Mouse (Mus musculus) limb, embryonic 14.5 days (tissue): ENCODE results near the gene Ly6g6d. TPM values are rescaled to one million over a fixed set of nuclear protein-coding genes. Genes with fewer than 3 reads are reported as not detected.

ENCODE experiments used
- ATAC-seq: fragments of 200-750 bp; cut with Nextera tagmentation; 2 replicates; pipeline ENCODE4 v1.8.0; 2017; ENCODE audit warnings: low read depth, moderate number of reproducible peaks, moderate TSS enrichment; ENCODE audit not compliant: low FRiP score
- DNase-seq: peaks from one replicate; pipeline ENCODE4 v3.0.0-alpha.2; 2015; ENCODE audit warnings: low spot score
- H3K27ac ChIP-seq: fragments of 300-500 bp; sonication (generic); replicated peaks from 2 replicates; pipeline ENCODE4 v1.5.1; 2014; ENCODE audit warnings: low read depth, mild to moderate bottlenecking, low read length, moderate library complexity, mixed read lengths
- H3K27me3 ChIP-seq: fragments of 300-500 bp; sonication (generic); 2 replicates; pipeline ENCODE4 v1.6.1; 2014; ENCODE audit warnings: low read length, mixed read lengths; ENCODE audit not compliant: control insufficient read depth, insufficient read depth
- H3K36me3 ChIP-seq: fragments of 300-500 bp; sonication (generic); 2 replicates; pipeline ENCODE4 v1.6.1; 2014; ENCODE audit warnings: mild to moderate bottlenecking, low read length, moderate library complexity, mixed read lengths; ENCODE audit not compliant: control insufficient read depth, insufficient read depth
- H3K4me1 ChIP-seq: fragments of 300-500 bp; sonication (generic); 2 replicates; pipeline ENCODE4 v1.6.1; 2014; ENCODE audit warnings: antibody characterized with exemption, low read length, mixed read lengths; ENCODE audit not compliant: control insufficient read depth, insufficient read depth
- H3K4me2 ChIP-seq: fragments of 300-500 bp; sonication (generic); replicated peaks from 2 replicates; pipeline ENCODE4 v1.6.1; 2014; ENCODE audit warnings: low read depth, mild to moderate bottlenecking, low read length, moderate library complexity; ENCODE audit not compliant: severe bottlenecking
- H3K4me3 ChIP-seq: fragments of 300-500 bp; sonication (generic); replicated peaks from 2 replicates; pipeline ENCODE4 v1.5.1; 2014; ENCODE audit warnings: low read length
- H3K9ac ChIP-seq: fragments of 300-500 bp; sonication (generic); 2 replicates; pipeline ENCODE4 v1.6.1; 2014; ENCODE audit warnings: mild to moderate bottlenecking, low read depth, low read length, moderate library complexity; ENCODE audit not compliant: severe bottlenecking
- H3K9me3 ChIP-seq: fragments of 300-500 bp; sonication (generic); 2 replicates; pipeline ENCODE4 v1.6.1; 2016; ENCODE audit warnings: low read length; ENCODE audit not compliant: control insufficient read depth
- POLR2A ChIP-seq: fragments of 200-500 bp; IDR thresholded peaks from 2 replicates; pipeline ENCODE4 v1.8.0; 2012; ENCODE audit warnings: inconsistent platforms, mild to moderate bottlenecking, moderate library complexity, borderline replicate concordance; ENCODE audit not compliant: insufficient read depth, insufficient read length; ENCODE audit errors: extremely low read depth
- WGBS: fragments of 180-500 bp; shearing (Covaris S2); extraction: QIAGEN DNeasy Blood & Tissue Kit; methylation state at CpG from one replicate; pipeline ENCODE4 v1.1.7; 2014; 5-methylcytosine and 5-hydroxymethylcytosine counted together
- polyA plus RNA-seq, 2 experiments: library from polyadenylated mRNA; depleted of rRNA in 1 of 2; stranded (reverse) in 1 of 2; unstranded in 1 of 2; fragments of >200 nt; fragmentation: Nextera tagmentation in 1 of 2; extraction: Ambion mirVana in 1 of 2; gene quantifications; 2 replicates each; pipeline versions ENCODE4 v1.2.1 to v1.2.3; 2012 to 2014

Ly6g6d gene
- polyA plus RNA-seq, 2 experiments, result 2.0 to 2.3 TPM

DNA sequence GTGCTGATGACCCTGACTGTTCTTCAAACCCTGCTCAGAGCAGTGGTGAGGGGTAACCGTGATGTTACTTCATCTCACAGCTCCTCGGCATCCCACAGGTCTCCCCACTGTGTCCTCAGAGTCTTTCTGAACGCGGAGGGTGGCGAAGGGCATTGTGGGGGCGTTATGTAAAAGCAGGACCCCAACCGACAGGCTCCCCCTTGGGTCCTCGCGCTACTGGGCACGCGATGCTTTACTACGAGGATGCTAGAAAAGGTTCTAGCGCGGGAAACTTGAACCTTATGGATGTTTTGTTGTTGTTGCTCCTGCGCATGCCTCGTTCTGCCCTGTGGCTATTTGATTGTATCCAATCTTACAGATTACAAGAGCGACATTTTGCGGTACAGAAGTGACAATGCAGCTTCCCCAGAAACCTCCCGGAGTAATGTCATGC lies 44.0 kb upstream of the Ly6g6d start, which contains the start of gene Csnk2b:
TSS of gene Csnk2b (minus strand) at position 183 of the 433 bp plus-strand sequence.
- Histone ChIP-seq H3K4me1 (peaks cover 18% of the 10 kb centered on the region), H3K4me3 (peak within 1 kb of the TSS; percentile 98), H3K4me2 (peak within 1 kb of the TSS; percentile 74), H3K27me3 (no peaks in the 10 kb centered on the region), H3K27ac (peak within 1 kb of the TSS; percentile 84), H3K36me3 (peaks cover 36% of the 10 kb centered on the region), H3K9ac (peak within 1 kb of the TSS; percentile 90), H3K9me3 (no peaks in the 10 kb centered on the region)
- peak; percentile 72 for DNase-seq
- no peak for TF ChIP-seq POLR2A
- ATAC-seq, result no peak
- WGBS, result under 1% methylated on average over 19 of the region's 19 CpGs

GRCm38 (mm10) chr17:35121143-35121799 lies 43.4 kb upstream of the Ly6g6d start, which contains the start of gene Gpank1:
TSS of gene Gpank1 (plus strand) at chr17:35121455.
- Histone ChIP-seq H3K4me3 (peak within 1 kb of the TSS; percentile 98), H3K9me3 (no peaks in the 10 kb centered on the region), H3K9ac (peak within 1 kb of the TSS; percentile 90), H3K4me1 (peaks cover 12% of the 10 kb centered on the region), H3K36me3 (peaks cover 41% of the 10 kb centered on the region), H3K4me2 (peak within 1 kb of the TSS; percentile 74), H3K27ac (peak within 1 kb of the TSS; percentile 84), H3K27me3 (no peaks in the 10 kb centered on the region)
- peak; percentile 100 for DNase-seq
- WGBS, result under 1% methylated on average over 49 of the region's 50 CpGs
- TF ChIP-seq POLR2A, result peak; percentile 68; the same call in 1 of the 2 replicates
- peak; percentile 96 for ATAC-seq

DNA sequence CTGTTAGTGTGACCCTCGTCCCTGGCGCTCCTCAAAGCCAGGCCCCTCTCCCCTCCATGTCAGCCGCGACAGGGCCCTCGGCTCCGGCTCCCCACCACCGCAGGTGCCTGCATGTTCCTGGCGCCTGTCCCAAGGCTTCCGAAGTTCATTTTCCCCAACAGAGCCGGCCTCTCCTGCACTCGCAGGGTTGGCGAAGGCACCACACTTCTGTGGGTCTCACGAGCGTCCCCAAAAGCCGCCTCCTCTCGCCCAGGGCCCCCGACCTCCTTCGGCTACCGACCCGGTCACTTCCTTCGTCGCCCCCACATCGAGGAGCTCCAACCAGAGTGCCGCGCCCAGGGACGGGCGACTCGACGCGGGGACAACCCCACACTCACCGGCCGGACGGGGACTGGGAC lies 42.9 kb upstream of the Ly6g6d start:
- Histone ChIP-seq H3K9me3 (no peaks in the 10 kb centered on the region), H3K4me2 (peak overlapping the region; percentile 74), H3K9ac (peak overlapping the region; percentile 90), H3K36me3 (peaks cover 46% of the 10 kb centered on the region), H3K27ac (peak overlapping the region; percentile 71), H3K4me1 (peaks cover 12% of the 10 kb centered on the region), H3K27me3 (no peaks in the 10 kb centered on the region), H3K4me3 (peak overlapping the region; percentile 98)
- DNase-seq (no peak), ATAC-seq (no peak)
- WGBS, result 0% methylated on average over 33 of the region's 33 CpGs
- no peak for TF ChIP-seq POLR2A

DNA sequence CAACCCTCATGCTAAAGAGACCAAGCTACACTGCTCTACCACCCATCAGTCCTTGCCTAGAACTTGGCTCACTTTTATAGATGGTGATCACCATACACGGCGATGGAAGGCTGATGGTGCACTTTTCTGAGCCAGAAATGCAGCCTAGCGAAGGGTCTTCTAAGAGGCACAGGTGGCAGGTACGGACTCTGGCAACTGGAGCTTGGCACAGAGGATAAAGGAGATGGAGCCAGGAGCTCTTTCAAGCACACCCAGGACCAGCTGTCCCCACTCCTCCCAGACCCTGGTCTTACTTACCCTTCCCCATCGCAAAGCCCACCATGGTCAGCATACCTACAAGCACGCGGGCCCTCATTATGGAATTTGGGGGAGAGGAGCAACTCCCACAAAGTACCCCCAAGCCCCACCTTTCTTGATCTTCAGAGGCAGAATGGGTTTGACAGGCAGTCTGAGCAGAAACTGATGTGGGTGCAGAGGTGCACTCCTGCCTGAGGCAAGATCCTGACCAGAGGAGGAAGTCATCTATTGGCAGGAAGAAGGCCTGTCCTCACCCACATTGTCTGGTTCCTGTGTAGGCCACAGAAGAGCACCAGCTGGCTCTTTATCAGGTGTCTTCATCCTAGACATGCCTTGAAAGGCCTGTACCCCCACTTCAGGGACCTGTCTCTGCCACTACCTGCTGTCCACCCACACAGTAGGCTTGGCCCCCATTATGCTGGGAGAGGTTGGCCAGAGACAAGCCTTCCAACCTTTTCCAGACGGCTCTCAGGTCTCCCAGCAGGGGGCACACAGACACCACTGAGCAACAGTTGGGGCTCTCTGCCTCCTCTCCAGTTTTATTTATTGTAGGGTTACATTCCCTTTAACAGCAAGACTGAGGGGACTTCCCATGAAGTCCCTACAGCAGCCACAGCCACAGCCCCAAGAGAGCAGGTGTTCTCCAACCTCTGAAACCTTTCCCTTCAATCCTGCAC lies 37.5 kb upstream of the Ly6g6d start, which contains the start of gene Ly6g5b:
TSS of gene Ly6g5b (minus strand) at position 383 of the 974 bp plus-strand sequence.
- H3K27me3 ChIP-seq, result no peaks in the 10 kb centered on the region
- H3K27ac ChIP-seq, result no peak within 1 kb of the TSS
- no peaks in the 10 kb centered on the region for H3K9me3 ChIP-seq
- H3K4me1 ChIP-seq, result peaks cover 7% of the 10 kb centered on the region
- no peak within 1 kb of the TSS for H3K4me2 ChIP-seq
- no peak within 1 kb of the TSS for H3K4me3 ChIP-seq
- no peak within 1 kb of the TSS for H3K9ac ChIP-seq
- DNase-seq (no peak), ATAC-seq (no peak)
- no peak for TF ChIP-seq POLR2A
- peaks cover 53% of the 10 kb centered on the region for H3K36me3 ChIP-seq
- WGBS, result 88% methylated on average over 8 of the region's 8 CpGs

GRCm38 (mm10) chr17:35111774-35112173 lies 33.9 kb upstream of the Ly6g6d start:
- Histone ChIP-seq H3K4me2 (no peak overlapping the region), H3K27me3 (no peaks in the 10 kb centered on the region), H3K4me3 (no peak overlapping the region), H3K9ac (no peak overlapping the region), H3K27ac (no peak overlapping the region), H3K9me3 (no peaks in the 10 kb centered on the region), H3K36me3 (peaks cover 25% of the 10 kb centered on the region), H3K4me1 (no peaks in the 10 kb centered on the region)
- TF ChIP-seq POLR2A, result no peak
- no peak for ATAC-seq
- DNase-seq, result no peak
- WGBS, result 85% methylated on average over 9 of the region's 9 CpGs
